Mouse (Mus musculus): Measurements from ENCODE around the gene Tomm40.

- TF ChIP-seq POLR2A (IDR thresholded peaks at IDR 0.05; ENCODE audit: borderline replicate concordance, extremely low read depth, low read depth, low read length) = no peak
- TF ChIP-seq CTCF (IDR thresholded peaks at IDR 0.05; ENCODE audit: insufficient read depth, low read length) = no peak
Observed at GRCm38 (mm10) chr7:19764581-19764980, 49.3 kb upstream of the Tomm40 start.

All from lung, adult 2 months (tissue).